Mouse (Mus musculus): ENCODE data around the gene Znhit2.
A peak's percentile ranks its signal among the peaks of the same experiment; 100 is the strongest.
"Not testable (repeated sequence)": the region's sequence is repeated elsewhere in the genome, so short reads cannot be mapped to it uniquely, and the experiment has no call there.

The Znhit2 gene

GRCm38 (mm10) chr19:6061021-6061533 lies at the start of gene Znhit2:
Gene Znhit2, plus strand, starts transcription at chr19:6061192.
- DNase-seq (ENCODE audit: low spot score), result peak; percentile 90

DNA sequence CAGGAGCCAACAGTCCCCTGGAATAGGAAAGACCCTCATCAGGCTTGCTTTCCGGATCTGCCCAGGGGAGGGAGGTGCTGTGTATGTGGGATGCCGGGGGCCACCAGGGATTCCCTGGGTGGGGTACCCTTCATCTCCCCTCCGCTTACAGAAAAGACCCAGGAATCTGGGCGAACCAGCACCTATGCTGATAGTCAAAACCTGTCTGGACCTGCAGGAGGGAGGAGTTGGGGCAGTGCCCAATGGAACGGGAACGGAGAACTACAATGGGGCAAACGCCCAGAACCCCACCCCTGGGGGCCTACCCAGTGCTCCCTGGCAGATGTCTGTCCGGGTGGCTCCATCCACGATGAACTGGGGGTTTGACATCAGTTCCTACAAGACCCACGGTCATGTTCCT lies 47.3 kb upstream of the Znhit2 start:
- DNase-seq (ENCODE audit: low spot score), result no peak

DNA sequence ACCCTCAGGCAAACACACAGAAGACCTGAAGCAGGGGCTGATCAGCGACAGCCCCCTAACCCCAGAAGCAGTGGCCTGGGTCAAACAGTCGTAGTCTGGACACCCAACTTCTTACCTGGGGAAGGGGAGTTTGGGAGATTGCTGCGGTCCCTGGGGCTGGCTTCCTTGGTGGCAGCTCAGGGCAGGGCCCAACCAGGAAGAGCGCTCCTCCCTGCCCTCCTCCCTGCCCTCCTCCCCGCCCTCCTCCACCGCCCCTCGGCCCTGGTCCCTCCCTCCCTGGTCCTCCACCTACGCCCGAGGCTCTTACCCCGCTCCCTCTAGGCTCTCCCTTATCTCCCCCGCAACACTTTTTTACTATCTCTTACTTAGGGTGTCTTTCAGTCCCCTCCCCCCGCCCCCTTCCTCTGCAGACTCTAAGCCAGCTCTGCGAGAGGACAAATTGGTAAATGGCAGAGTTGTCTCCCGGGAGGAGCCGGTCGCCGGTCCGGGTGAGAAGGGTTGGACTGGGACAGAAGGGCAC lies 45.9 kb upstream of the Znhit2 start:
- no peak for DNase-seq (ENCODE audit: low spot score)

DNA sequence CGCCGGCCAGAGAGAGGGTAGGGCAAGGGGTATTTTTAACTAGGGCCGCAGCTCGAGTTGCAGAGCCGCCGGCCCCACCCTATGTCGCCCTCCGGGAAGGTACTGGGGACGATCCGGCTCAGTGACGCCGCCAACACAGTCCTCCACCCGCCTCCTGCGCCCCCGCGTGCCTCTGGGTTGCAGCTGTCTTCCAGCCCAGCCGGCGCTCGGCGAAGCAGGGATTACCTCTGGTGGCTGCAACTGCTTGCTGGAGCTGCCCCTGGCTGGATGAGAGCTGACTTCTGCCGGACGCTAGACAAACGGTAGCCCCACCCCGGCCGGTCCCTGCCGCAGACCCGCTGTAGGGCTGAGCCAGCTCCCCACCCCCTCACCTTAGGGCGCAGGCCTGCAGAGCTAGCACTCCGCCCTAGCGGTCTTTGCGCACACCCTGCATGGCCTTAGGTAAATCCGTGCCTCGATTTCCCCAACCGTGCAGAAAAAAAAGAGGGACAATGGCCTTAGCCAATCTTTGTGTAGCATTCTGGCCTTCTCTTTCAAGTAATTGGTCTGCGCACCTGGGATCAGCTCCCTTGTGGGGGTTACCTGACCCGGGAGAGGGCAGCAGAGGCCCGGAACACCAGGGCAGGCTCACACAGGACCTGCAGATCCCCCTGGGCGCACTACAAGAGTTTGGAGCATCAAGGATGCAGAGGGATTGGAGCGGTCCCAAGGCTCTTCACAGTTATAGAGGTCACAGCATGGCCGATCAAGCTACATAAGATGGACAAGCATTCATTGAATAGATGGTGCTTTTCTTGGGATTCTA lies 45.3 kb upstream of the Znhit2 start, which contains the start of gene Capn1:
Capn1 (minus strand) TSS at position 387 of the 805 bp plus-strand sequence.
- peak; percentile 28 for DNase-seq (ENCODE audit: low spot score)

DNA sequence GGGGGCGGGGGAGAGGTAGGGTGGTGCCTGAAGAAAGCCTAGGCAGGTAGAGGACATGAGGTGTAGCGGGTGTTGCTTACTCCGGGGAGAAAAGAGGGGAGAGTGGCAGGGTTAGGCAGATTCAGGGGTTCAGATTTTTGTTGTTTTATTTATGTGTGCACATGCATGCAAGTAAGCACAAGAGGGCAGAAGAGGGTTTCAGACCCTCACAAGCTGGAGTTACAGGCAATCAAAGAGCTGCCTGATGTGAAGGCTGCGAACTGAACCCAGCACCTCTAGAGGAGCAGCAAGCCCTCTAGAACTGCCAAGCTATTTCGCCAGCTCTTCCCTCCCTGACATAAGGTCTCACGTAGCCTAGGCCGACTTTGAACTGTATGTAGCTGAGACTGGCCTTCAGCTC lies 44.5 kb upstream of the Znhit2 start:
- DNase-seq (ENCODE audit: low spot score), result no peak

DNA sequence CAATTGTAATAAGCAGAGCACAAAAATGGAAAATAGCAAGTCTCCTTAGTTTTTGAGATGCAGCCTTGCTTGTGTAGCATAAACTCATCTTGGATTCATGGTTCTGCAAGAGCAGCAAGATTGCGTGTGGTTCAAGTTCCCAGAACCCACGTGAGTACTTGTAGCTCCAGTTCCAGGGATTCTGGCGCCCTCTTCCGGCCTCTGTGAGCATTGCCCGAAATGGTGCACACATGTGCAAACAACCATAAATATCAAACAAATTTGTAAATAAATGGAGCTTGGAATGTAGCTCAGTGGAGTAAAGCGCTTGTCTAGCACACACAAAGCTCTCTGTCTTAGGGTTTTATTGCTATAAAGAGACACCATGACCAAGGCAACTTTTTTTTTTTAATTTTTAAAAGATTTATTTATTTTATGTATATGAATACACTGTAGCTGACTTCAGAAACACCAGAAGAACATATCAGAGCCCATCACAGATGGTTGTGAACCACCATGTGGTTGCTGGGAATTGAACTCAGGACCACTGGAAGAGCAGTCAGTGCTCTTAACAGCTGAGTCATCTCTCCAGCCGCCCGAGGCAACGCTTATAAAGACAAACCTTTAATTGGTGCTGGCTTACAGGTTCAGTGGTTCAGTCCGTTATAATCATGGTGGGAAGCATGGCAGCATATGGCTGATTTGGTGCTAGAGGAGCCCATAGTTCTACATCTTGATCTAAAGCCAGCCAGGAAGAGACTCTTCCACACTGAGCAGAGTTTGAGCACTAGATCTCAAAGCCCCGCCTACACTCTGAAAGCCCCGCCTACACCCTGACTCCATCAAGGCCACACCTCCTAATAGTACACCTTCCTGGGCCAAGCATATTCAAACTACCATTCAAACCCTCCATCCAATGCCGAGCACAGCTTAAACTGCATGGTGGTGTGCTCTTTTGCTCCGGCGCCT lies 42.6 kb upstream of the Znhit2 start:
- DNase-seq (ENCODE audit: low spot score), result peak; percentile 70

DNA sequence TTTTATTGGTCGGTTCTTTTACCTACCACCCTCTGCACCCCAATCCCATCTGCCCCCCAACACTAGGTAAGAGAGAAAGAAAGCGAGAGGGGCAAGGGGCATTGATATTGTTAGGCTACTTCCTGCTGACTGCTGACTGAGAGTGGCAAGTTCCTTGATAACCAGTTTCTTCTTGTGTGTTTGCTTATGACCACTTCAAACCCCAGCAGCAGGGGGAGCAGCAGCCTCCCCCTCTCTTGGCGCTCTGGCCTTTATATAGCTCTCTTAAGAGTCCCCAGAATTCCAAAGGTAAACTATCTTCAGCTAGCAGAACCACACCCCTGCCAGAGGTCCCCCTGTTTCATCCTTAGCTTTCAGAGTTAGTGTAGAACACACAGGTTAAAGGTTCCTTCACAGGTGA lies 40.7 kb upstream of the Znhit2 start:
- DNase-seq (ENCODE audit: low spot score), result no peak

GRCm38 (mm10) chr19:6023059-6023458 lies 37.9 kb upstream of the Znhit2 start:
- DNase-seq (ENCODE audit: low spot score), result no peak

GRCm38 (mm10) chr19:6023930-6024329 lies 37.1 kb upstream of the Znhit2 start:
- DNase-seq (ENCODE audit: low spot score), result no peak

- DNase-seq (ENCODE audit: low spot score), result no peak
Observed at GRCm38 (mm10) chr19:6028991-6029390, 32.0 kb upstream of the Znhit2 start.

GRCm38 (mm10) chr19:6029426-6029825 lies 31.6 kb upstream of the Znhit2 start:
- no peak for DNase-seq (ENCODE audit: low spot score)

DNA sequence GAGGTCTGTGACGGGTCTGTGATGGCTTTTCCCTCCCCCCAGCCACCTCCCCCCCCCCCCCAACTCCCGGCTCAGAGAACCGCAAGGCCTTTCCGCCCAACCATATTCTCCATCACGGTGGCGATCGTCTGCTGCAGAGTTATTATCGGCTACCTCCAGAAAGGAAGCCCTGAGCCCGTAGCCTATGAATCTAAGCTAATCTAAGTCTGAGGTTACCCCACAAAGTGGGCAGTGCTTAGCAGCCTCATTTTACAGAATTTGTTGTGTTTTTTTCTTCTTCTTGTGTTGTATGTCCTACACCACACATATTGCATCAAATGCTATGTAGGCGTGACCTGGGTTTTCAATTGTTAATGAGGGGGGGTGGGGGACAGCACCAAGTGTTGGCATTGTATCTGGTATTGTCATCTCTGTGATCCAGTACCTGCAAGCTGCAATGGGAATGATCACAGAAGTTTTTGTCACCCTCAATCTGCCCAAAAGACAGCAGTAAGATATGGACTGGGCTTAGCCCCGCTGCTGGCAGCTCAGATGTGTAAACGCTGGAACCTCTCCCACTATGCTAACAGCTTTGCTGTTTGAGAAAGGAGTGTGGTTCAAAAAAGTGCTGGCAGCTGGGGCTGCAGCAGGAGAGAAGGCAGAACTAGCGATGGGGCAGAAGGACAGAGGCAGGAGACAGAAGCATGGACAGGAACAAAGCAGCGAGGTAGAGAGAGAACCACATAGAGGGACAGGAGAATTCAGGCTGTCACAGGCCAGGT lies 30.3 kb upstream of the Znhit2 start:
- DNase-seq (ENCODE audit: low spot score), result no peak

DNA sequence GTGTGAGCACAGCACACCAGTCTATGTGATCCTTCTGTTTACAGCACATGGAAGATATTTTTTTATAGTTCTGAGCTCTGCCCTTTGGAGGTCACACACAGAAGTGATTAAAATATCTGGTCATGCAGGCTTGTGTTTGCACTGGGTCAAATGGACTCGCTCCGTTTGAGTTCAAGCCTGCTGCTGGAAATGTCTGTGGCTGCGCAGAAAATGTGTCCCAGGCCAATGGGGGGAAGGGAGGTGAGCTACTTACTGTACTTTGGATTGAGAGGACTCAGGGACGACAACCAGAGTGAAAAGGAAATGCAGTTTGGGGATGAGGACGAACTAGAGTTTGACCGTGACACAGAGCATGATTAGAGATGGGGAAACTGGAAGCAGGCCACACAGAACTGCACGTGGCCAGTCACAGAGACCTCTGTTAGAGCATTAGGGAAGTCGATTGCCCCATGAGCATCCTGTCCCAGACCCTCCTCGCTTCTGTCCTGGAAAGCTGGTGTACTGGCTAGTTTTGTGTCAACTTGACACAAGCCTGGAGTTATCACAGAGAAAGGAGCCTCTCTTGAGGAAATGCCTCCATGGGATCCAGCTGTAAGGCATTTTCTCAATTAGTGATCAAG lies 24.9 kb upstream of the Znhit2 start:
- no peak for DNase-seq (ENCODE audit: low spot score)

- no peak for DNase-seq (ENCODE audit: low spot score)
Observed at GRCm38 (mm10) chr19:6037695-6038094, 23.3 kb upstream of the Znhit2 start.

DNA sequence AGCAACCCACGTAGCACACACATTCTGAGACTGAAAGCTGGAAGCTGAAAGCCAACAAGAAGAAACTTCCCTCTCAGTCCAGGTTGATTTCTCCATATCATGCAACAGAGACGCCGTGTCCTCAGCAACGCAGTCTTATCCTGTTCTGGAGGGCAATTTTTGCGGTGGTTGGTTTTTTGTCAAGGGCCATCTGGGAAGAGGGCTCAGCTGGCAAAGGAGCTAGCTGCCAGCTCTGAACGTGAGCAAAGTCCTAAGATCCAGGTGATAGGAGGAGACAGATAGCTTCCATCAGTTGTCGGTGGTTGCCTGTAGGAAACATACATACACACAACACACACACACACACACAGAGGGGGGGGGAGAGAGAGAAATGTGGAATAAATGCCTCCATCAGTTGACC lies 22.7 kb upstream of the Znhit2 start:
- no peak for DNase-seq (ENCODE audit: low spot score)

GRCm38 (mm10) chr19:6040002-6040401 lies 21.0 kb upstream of the Znhit2 start:
- no peak for DNase-seq (ENCODE audit: low spot score)

- DNase-seq (ENCODE audit: low spot score), result no peak
Observed at GRCm38 (mm10) chr19:6042293-6042692, 18.7 kb upstream of the Znhit2 start.

- not testable (repeated sequence) for DNase-seq (ENCODE audit: low spot score)
Observed at GRCm38 (mm10) chr19:6044102-6044501, 16.9 kb upstream of the Znhit2 start.

- DNase-seq (ENCODE audit: low spot score), result no peak
Observed at GRCm38 (mm10) chr19:6045366-6046293, 15.4 kb upstream of the Znhit2 start.
